Mouse (Mus musculus) testis, adult 2 months (tissue): Measurements from ENCODE around the gene Slc15a1.

Source experiments
- CTCF ChIP-seq: fragments of 200-500 bp; IDR thresholded peaks from 2 replicates; pipeline ENCODE4 v1.5.1; 2012; ENCODE audit warnings: low read depth, mild to moderate bottlenecking, inconsistent platforms, low read length, moderate library complexity; ENCODE audit not compliant: control insufficient read depth, insufficient read depth, insufficient replicate concordance
- POLR2A ChIP-seq: fragments of 200-500 bp; IDR thresholded peaks from 2 replicates; pipeline ENCODE4 v1.6.1; 2012; ENCODE audit warnings: low read depth, mild to moderate bottlenecking, inconsistent platforms, low read length, moderate library complexity; ENCODE audit not compliant: control insufficient read depth

DNA sequence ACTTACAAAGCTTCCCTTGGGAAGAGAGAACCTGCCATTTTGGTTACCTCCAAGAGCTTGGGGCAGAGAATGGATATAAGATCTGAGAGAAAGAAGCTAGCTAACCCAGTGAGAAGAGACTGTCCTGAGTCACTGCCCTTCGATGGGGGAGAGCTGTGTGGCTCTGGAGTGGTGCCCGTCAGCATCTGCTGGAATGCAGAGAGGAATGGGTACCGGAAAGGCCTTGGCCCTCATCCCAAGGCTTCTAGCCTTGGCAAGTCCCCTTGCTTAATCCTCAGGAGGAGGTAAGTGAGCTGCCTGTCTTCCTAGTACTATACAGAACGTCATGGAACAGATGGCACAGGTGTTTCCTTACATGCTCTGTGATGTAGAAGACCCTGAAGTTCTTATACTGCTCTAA is 38.6 kb downstream of the Slc15a1 start:
- no peak for TF ChIP-seq POLR2A
- TF ChIP-seq CTCF = no peak
